Mouse (Mus musculus) hematopoietic stem cell, adult 5-6 weeks (primary cell): ENCODE measurements around the gene Nav3. TPM values are rescaled to one million over a fixed set of nuclear protein-coding genes. Genes with fewer than 3 reads are reported as not detected.
"Not testable (repeated sequence)": the region's sequence is repeated elsewhere in the genome, so short reads cannot be mapped to it uniquely, and the experiment has no call there.

ENCODE experiments used
- ATAC-seq, 2 experiments: fragments of 125-278 bp in 1 of 2; replicated peaks in 1 of 2; 2 replicates each; pipeline ENCODE4 v1.8.0; 2016 to 2017; ENCODE audit warnings: inconsistent platforms in 2 of 2, mild to moderate bottlenecking in 2 of 2, moderate number of reproducible peaks in 2 of 2, low read depth in 1 of 2, moderate TSS enrichment in 1 of 2; ENCODE audit not compliant: low FRiP score in 2 of 2, poor library complexity in 2 of 2, severe bottlenecking in 2 of 2, insufficient read depth in 1 of 2, low TSS enrichment in 1 of 2
- total RNA-seq: library from RNA; stranded (forward); fragments of 172-1452, 232-1000 nt; gene quantifications from 2 replicates; pipeline ENCODE4 v1.2.3, GENCODE M21; 2017

Nav3 gene
- total RNA-seq, 1 experiment from 2014 or later = 0.25 TPM

GRCm38 (mm10) chr10:110154873-110155237 is 301.1 kb downstream of the Nav3 start:
- ATAC-seq = no peak

DNA sequence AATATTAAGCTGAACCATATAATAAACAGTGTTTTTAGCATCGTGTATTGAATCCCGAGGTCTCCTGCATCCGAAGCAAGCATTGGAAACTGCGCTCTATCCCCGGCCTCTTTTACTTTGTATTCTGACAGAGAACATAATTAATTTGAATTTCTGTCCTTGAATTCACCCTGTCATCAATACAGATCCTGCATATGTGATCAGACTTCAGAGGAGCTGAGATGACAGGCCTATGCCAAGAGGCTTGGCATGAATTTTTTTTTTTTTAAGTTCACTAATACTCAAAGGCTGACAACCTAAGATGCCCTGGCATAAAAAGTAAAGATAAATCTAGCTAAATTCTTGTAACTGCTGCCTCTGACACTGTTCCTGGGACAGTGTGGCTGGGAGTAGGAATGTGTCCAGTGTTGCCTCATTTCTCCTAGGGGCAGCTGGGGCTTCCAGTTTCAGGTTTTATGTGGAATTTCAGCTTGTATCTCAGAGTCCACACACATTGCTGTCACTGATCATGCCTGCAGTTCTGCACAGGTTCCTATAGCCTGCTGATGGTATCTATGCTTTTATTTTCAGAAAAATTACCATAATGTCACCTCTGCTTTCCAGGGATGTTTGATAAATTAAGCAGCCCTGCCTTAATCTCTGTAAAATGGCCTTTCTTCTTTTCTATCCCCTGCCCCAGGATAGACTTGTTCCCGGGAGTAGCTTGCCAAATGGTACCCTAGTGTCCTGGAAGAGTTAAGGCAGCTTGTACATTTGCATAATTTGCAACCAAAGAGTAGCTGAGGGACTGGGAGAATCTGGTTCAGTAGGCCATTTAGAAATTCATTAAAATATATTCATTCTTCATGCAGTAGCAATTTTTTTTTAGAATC is 301.8 kb downstream of the Nav3 start:
- ATAC-seq = no peak

GRCm38 (mm10) chr10:110120572-110120971 is 335.4 kb downstream of the Nav3 start:
- ATAC-seq = no peak

DNA sequence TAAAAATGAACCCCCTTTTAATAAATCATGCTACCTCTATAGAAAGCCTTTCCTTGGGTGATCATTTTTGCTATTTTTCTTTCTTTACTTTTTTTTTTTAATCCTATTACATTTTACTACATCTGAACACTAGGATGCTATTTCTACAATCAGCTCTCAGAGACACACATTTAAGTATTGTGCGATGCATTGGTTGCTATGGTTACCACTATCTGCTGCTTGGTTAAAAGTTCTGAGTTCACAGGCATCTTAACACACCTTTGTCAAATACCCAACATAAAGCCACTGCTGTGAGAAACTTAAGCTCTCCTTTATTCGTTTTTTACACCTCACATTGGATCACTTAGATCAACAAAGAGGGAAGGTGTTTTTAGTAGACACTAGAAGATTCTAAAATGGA is 338.7 kb downstream of the Nav3 start:
- ATAC-seq = no peak

DNA sequence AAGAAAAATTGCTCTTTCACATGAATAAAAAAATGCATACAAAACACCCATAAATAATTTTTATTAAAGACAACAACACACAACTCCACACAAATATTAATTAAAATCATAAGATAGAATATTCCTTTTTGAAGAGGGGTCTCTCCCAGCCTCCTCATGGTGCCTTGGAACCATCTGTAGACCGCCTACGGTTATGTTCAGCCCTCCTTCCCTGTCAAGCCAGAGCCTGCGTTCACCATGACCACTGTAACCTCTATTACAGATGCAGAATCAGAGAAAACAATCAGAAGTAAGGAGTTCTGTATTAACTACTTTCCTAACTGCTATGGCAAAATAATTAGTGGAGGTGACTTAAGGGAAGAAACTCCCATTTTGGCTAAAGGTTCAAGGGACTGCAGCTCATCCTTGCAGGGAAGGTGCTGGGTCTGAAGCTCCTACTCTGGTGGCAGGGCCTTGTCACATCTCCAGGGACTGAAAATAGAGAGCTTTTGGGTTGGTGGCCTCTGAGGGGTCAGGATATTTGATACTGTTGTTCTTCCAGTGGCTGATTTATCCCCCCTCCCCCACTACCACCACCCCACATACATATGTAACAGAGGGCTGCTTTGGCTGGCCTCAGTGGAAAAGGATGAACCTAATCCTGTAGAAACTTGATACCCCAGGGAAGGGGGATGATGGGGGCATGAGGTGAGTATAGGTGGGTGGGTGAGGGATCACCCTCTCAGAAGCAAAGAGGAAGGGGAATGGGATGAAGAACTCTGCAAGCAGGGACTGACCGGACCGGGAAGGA is 343.1 kb downstream of the Nav3 start:
- no peak for ATAC-seq

- ATAC-seq = no peak
Measured at GRCm38 (mm10) chr10:110103255-110103654, 352.7 kb downstream of the Nav3 start.

- ATAC-seq = no peak
Measured at GRCm38 (mm10) chr10:110102231-110102630, 353.8 kb downstream of the Nav3 start.

GRCm38 (mm10) chr10:110094433-110094832 is 361.6 kb downstream of the Nav3 start:
- no peak for ATAC-seq

- no peak for ATAC-seq
Measured at GRCm38 (mm10) chr10:110088444-110089061, 367.5 kb downstream of the Nav3 start.

DNA sequence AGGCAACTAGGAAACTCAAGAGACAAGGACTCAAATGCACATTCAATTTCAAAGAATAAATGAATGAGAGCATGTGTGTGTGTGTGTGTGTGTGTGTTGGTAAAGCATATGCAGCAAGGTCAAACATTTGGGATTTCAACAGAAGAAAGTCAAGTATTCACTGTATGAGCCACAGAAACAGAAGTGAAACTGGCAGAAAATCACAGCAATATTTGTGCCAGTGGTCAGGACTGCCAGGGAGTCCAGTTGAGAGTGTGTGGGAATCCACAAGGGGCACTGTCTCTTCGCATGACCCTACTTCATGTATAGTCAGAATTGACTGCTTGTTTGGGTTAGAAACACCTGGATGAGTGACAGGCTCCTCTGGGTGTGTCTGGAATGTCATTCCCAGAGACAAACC is 370.1 kb downstream of the Nav3 start:
- ATAC-seq = no peak

DNA sequence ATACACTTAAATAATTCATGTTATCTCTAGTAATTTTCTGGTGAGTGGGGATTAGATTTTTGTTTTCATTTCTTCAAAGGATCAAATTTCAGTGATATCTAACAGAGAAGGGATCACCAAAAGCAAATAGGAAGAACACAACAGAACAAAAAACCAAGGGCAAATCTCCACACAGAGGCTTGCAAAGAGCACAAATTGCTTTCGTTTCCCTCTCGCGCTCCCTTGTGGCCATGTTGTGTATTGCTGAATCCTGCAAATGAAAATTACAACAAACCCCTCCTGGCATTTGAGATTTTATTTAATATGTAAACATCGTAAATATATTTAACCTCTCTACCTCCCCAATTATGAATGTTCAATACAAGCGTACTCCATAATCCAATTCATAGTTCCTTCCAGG is 370.8 kb downstream of the Nav3 start:
- peak; percentile 85 to 86; a peak in 3 of 4 replicates for ATAC-seq

DNA sequence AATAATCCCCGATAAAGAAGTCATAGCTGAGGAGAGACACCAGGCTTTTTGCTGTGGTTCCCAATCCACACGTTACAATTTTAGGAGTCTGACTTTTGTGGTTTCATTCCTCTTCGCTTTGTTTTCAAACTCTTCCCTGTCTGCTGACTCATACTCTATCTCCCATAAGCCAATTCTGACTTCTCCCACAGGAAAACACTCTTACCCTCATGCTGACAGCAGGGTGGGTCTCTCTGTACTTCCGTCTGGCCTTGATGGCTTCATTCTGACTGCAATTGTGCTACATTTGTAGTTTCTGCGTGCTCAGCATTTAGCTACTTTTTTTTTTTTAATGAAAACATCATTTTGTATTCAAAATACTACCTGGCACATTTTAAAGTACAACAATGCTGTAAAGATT is 379.4 kb downstream of the Nav3 start:
- ATAC-seq = no peak

DNA sequence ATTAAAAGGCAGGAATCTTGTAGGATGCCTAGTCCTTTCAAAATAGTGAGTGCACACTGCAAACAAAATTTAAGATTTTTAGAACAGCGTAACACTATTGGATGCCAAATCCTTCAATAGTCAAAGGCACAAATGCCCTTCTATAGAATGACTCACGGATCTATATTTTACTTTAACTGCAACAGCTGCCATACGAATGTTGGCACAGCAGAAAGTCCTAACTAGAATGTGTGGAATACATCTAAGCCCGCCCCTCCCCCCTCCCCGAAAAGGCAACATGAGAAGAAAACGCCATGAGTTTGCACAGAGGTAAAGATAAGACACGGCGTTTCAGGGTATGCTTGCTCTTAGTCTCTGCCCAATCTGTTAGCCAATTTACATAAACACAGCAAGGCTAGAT is 383.6 kb downstream of the Nav3 start:
- ATAC-seq = no peak

DNA sequence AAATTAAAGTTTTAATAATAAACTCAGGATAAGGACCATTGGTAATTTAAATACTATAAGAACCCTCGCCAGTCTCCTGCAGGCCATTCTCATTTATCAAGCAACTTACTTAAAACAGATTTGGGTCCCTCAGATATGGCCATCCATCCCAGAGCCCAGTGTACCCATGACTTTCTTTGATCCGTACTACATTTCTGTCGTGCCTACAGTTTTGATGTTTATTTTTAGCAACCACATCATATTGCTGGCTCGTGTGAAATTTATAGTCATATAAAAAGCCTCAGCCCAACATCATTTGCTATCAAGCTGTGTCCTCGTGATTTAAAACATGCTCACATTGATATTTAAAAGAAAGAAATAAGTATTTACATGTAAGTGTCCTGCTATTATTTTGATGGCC is 394.8 kb downstream of the Nav3 start:
- no peak for ATAC-seq

DNA sequence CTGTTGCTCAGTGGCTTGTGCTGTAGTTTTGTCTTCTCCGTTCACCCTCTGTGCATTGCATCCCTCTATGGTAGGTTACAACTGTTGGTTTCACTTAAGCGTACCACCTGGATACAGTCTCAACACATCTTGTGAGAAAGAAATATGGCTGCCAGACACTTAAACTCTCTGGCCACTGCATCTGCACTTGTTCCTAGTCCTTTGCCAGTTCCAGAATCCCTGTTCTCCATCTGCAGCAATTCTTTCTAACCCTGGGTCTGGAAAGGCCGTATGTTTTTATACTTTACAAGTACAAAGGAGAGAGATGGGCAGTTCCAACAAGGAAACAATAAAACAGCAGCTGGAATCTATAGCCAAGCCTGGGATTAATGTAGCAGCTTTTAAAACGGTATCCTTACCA is 418.5 kb downstream of the Nav3 start:
- ATAC-seq = no peak

DNA sequence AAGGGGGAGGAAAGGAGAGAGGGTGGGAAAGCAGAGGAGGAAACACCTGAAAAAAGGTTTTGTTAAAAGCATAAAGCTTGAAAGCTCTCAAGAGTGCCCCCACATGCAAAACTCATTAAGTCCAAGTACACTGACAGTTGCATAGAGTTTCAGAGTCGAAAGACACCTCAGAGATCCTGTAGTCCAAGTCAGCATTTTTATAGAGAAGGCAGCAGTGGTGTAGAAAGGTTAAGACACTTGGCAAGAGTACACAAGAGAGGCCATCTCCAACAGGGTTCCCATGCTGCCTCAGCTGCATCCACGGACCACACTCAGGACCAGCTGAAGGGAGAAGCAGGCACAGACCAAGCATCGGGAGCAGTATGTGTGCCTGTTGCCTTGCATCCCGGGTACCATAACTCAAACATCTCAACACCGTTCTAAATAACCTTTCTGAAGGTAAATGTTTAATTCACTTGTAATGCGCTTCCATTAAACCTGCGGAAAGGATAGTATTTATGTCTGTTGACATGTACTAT is 421.4 kb downstream of the Nav3 start:
- ATAC-seq = no peak

DNA sequence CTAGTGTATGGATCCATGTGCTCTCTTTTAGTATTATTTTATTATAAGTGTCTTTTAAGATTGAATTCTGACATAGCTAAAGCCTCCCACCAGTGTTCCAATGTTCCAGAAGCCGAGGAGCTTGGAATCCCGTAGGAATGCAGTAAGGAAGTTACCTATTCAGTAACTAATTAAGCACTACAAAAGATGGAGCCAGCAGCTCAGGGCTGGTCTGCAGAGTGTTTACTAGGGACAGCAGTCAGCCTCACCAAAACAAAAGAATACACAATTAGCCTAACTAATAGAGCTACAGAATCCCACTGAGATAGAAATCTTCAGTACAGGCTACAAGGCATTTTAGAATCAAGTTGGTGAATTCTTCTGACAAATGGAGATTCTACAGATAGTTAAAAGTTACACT is 431.1 kb downstream of the Nav3 start:
- ATAC-seq = not testable (repeated sequence)

- no peak for ATAC-seq
Measured at GRCm38 (mm10) chr10:110022100-110022499, 433.9 kb downstream of the Nav3 start.
